Mouse (Mus musculus) lung, adult 2 months (tissue): ENCODE results near the gene Masp2.

Experiments used
- CTCF ChIP-seq: fragments of 200-500 bp; IDR thresholded peaks from 2 replicates; pipeline ENCODE4 v1.5.1; 2011; ENCODE audit warnings: mild to moderate bottlenecking, low read length, control low read depth; ENCODE audit not compliant: insufficient read depth
- POLR2A ChIP-seq: fragments of 200-500 bp; IDR thresholded peaks from 2 replicates; pipeline ENCODE4 v1.6.1; 2011; ENCODE audit warnings: low read depth, mild to moderate bottlenecking, control low read depth, low read length, borderline replicate concordance; ENCODE audit errors: extremely low read depth

DNA sequence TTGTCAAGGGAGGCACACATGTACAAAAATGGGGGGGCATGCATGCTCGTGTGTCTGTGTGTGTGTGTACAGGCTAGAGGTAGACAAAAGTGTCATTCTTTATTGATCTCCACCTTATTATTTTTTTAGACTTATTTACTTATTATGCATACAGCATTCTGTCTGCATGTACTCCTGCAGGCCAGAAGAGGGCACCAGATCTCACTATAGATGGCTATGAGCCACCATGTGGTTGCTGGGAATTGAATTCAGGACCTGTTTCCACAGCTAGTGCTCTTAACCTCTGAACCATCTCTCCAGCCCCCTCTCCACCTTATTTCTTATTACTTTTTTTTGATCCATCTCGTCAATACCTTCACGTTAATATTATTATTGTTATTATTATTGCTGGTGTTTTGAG is 47.0 kb downstream of the Masp2 start:
- TF ChIP-seq CTCF (no peak), POLR2A (no peak)
